Mouse (Mus musculus): ENCODE results near the gene Tacr2. TPM values are rescaled to one million over a fixed set of nuclear protein-coding genes. Genes with fewer than 3 reads are reported as not detected.

The Tacr2 gene
- total and polyA plus RNA-seq, 2 experiments: not detected

DNA sequence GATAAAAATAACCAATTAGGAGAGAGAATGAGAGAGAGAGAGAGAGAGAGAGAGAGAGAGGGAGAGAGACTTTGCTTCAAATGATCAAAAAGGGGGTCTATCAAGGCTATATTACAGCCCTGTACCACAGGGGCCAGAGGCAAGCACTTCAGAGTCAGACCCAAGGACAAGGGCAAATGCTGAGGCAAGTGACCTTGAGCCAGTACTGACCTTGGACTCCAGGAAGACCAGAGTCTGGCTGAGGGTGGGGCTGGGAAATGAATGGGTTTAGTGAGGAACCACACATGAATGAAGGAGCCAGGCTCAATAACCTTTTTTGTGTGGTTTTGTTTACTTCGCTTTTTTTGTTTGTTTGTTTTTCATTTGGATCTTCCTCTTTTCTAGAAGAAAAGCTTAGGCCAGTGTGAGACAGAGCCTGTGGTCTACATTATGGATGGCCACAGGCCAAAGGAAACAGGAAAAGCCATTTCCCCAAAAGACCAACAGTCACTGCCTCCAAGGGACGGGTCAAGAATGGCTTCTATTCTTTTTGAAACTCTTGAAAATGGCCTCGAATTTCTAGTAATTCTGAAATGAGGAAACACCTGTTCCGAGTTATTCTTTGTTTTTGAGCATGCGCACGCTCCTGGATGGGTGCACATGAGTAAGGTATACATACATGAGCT is 35.4 kb downstream of the Tacr2 start:
- H3K4me1 ChIP-seq (ENCODE audit: control insufficient read depth, insufficient read depth, low read length): no peaks in the 10 kb centered on the region
- TF ChIP-seq POLR2A (IDR thresholded peaks at IDR 0.05; ENCODE audit: extremely low read depth, insufficient read depth, low read length): no peak
- no peak for TF ChIP-seq CTCF (IDR thresholded peaks at IDR 0.05; ENCODE audit: low read depth, low read length)
- H3K9ac ChIP-seq (ENCODE audit: low read depth, low read length): no peak overlapping the region
- H3K79me2 ChIP-seq (ENCODE audit: control insufficient read depth, insufficient read depth, low read length): no peaks in the 10 kb centered on the region
- no peaks in the 10 kb centered on the region for H3K27me3 ChIP-seq (ENCODE audit: control insufficient read depth, insufficient read depth, low read length)
- no peaks in the 10 kb centered on the region for H3K36me3 ChIP-seq (ENCODE audit: control insufficient read depth, insufficient read depth, low read length)
- no peak overlapping the region for H3K4me3 ChIP-seq (ENCODE audit: insufficient read depth, low read depth, low read length)
- peak; percentile 34 for DNase-seq (ENCODE audit: extremely low read depth, low read depth, low spot score)
- H3K27ac ChIP-seq (replicated peaks; ENCODE audit: insufficient read depth, low read depth, low read length): no peak overlapping the region
- WGBS: 69% methylated on average over 6 of the region's 6 CpGs

DNA sequence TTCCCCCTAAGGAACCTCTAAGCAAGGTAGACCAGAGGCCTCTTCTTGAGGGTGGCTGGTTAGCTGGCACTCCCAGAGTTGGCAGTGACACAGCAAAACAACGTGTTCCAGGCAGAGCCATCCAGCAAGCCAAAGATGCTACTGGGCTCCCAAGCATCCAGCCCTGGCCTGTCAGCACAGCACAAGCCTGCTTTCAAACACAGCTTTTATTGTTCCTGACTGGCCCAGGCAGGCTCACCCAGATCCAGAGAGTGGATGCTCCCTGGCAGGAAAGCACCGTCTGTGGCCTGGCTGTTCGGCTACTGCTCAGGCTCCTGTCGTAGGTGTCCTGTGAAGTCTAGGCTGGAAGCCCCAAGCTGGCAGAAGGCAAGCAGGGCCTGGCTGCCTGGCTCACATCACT is 41.9 kb downstream of the Tacr2 start:
- 90% methylated on average over 4 of the region's 4 CpGs for whole genome bisulfite sequencing
- no peak overlapping the region for H3K27ac ChIP-seq (replicated peaks; ENCODE audit: insufficient read depth, low read depth, low read length)
- H3K4me3 ChIP-seq (ENCODE audit: insufficient read depth, low read depth, low read length): no peak overlapping the region
- TF ChIP-seq POLR2A (IDR thresholded peaks at IDR 0.05; ENCODE audit: extremely low read depth, insufficient read depth, low read length) (no peak), CTCF (IDR thresholded peaks at IDR 0.05; ENCODE audit: low read depth, low read length) (no peak)
- no peaks in the 10 kb centered on the region for H3K79me2 ChIP-seq (ENCODE audit: control insufficient read depth, insufficient read depth, low read length)
- no peaks in the 10 kb centered on the region for H3K36me3 ChIP-seq (ENCODE audit: control insufficient read depth, insufficient read depth, low read length)
- H3K4me1 ChIP-seq (ENCODE audit: control insufficient read depth, insufficient read depth, low read length): no peaks in the 10 kb centered on the region
- no peak for DNase-seq (ENCODE audit: extremely low read depth, low read depth, low spot score)
- H3K27me3 ChIP-seq (ENCODE audit: control insufficient read depth, insufficient read depth, low read length): no peaks in the 10 kb centered on the region
- no peak overlapping the region for H3K9ac ChIP-seq (ENCODE audit: low read depth, low read length)

DNA sequence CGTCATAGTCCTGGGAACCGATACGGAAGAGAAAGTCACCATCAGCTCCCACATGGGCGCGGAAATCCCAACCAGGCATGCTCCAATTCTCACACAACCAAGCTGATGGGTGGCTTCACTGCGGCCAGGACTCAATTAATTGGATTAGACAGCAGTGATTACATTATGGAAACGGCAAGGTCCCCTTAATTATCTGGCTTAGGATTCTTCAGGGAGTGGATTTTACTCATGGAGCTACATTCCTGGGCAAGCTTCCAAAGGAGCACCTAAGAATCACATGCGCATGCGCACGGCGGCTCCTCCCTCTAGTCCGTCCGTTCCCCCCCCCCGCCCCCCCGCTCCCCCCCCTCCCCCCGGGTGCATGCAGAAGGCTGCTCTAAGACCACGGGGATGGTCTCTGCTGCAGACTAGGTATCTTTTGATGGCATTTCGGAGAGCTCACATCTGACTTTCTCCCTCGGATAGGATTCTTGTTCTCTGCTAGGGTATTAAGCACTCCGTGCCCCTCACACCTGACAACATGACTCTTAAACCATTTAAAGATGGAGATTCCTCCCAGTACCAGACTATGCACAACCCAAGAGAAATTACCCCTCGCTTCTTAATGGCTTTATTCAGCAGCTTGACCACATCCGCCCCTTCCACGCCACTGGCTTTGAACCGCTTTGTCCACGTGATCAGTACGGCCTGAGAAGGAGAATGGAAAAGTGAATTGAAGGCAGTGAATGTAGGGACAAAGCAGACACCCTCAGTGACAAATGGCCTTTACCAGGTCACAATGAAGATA is 44.0 kb downstream of the Tacr2 start:
- no peaks in the 10 kb centered on the region for H3K27me3 ChIP-seq (ENCODE audit: control insufficient read depth, insufficient read depth, low read length)
- no peak for DNase-seq (ENCODE audit: extremely low read depth, low read depth, low spot score)
- no peak overlapping the region for H3K27ac ChIP-seq (replicated peaks; ENCODE audit: insufficient read depth, low read depth, low read length)
- WGBS: 86% methylated on average over 22 of the region's 26 CpGs
- no peak overlapping the region for H3K9ac ChIP-seq (ENCODE audit: low read depth, low read length)
- TF ChIP-seq POLR2A (IDR thresholded peaks at IDR 0.05; ENCODE audit: extremely low read depth, insufficient read depth, low read length) (no peak), CTCF (IDR thresholded peaks at IDR 0.05; ENCODE audit: low read depth, low read length) (no peak)
- no peaks in the 10 kb centered on the region for H3K79me2 ChIP-seq (ENCODE audit: control insufficient read depth, insufficient read depth, low read length)
- no peaks in the 10 kb centered on the region for H3K36me3 ChIP-seq (ENCODE audit: control insufficient read depth, insufficient read depth, low read length)
- H3K4me1 ChIP-seq (ENCODE audit: control insufficient read depth, insufficient read depth, low read length): no peaks in the 10 kb centered on the region
- no peak overlapping the region for H3K4me3 ChIP-seq (ENCODE audit: insufficient read depth, low read depth, low read length)

DNA sequence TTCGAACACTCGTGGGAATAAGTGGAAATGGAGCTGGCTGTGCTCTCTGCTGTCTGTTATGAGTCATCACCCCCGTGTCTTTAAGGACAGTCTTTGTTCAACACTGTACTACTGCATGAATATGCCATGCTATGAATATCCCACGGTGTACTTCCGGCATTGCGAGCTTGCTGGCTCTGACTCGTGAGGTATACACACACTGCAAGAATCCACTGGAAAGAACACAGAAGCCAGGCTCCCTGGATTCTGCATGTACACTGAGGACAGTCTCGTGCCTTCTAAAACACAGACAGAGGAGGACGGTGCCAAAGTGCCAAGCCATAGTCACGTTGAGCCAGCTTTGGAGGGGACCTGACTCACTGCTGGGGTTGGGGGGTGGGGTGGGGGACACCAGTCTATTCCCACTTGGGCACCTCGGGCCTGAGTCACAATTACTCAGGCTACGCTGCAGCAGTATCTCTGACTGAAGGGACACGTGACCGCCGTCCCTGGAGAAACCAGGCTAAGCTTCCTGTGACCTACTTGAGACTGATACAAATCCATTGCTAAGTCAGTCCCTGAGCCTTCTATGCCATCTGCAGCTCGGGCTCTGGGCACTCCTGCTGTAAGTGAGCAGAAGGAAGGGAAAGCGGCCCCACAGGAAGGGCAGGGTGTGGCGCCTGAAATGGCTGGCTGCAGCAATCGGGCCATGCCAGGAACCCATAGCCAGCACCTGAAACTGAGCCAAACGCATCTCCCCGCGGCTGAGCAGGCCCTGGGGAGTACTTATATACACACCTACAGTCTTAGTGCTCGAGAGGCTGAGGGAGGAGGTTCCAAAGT is 48.0 kb downstream of the Tacr2 start:
- Histone ChIP-seq H3K4me3 (ENCODE audit: insufficient read depth, low read depth, low read length) (no peak overlapping the region), H3K36me3 (ENCODE audit: control insufficient read depth, insufficient read depth, low read length) (no peaks in the 10 kb centered on the region), H3K27ac (replicated peaks; ENCODE audit: insufficient read depth, low read depth, low read length) (no peak overlapping the region), H3K9ac (ENCODE audit: low read depth, low read length) (no peak overlapping the region), H3K79me2 (ENCODE audit: control insufficient read depth, insufficient read depth, low read length) (no peaks in the 10 kb centered on the region), H3K4me1 (ENCODE audit: control insufficient read depth, insufficient read depth, low read length) (no peaks in the 10 kb centered on the region), H3K27me3 (ENCODE audit: control insufficient read depth, insufficient read depth, low read length) (no peaks in the 10 kb centered on the region)
- no peak for DNase-seq (ENCODE audit: extremely low read depth, low read depth, low spot score)
- no peak for TF ChIP-seq POLR2A (IDR thresholded peaks at IDR 0.05; ENCODE audit: extremely low read depth, insufficient read depth, low read length)
- 74% methylated on average over 23 of the region's 23 CpGs for WGBS

DNA sequence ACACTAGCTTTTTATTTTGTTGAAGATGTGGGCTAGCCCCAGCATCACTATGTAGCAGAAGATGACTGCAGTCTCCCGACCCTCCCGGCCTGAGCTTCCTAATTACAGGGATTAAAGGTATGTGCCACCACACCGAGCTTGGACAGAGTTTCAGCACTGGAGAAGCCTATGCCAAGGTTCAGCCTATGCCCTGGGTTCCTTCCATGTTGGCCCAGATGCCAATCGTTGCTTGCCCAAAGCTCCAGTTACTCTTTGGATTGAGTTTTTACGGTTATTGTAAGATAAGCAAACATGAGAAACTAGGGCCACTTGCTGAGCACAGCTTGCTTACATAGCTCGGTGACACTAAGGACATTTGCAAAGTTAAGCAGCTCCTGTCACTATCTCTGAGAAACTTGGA is 52.9 kb downstream of the Tacr2 start:
- TF ChIP-seq CTCF (IDR thresholded peaks at IDR 0.05; ENCODE audit: low read depth, low read length) (no peak), POLR2A (IDR thresholded peaks at IDR 0.05; ENCODE audit: extremely low read depth, insufficient read depth, low read length) (no peak)
- no peak overlapping the region for H3K27ac ChIP-seq (replicated peaks; ENCODE audit: insufficient read depth, low read depth, low read length)
- no peak for DNase-seq (ENCODE audit: extremely low read depth, low read depth, low spot score)

More for the DNA sequence above, 52.9 kb downstream of the Tacr2 start:
- Histone ChIP-seq H3K9ac (ENCODE audit: low read depth, low read length) (no peak overlapping the region), H3K4me1 (ENCODE audit: control insufficient read depth, insufficient read depth, low read length) (no peaks in the 10 kb centered on the region), H3K27me3 (ENCODE audit: control insufficient read depth, insufficient read depth, low read length) (no peaks in the 10 kb centered on the region), H3K4me3 (ENCODE audit: insufficient read depth, low read depth, low read length) (no peak overlapping the region), H3K36me3 (ENCODE audit: control insufficient read depth, insufficient read depth, low read length) (no peaks in the 10 kb centered on the region), H3K79me2 (ENCODE audit: control insufficient read depth, insufficient read depth, low read length) (no peaks in the 10 kb centered on the region)
- WGBS: 76% methylated on average over 6 of the region's 6 CpGs

All from liver, adult 2 months (tissue).